Mouse (Mus musculus): ENCODE results near the gene Ccnf. TPM values are rescaled to one million over a fixed set of nuclear protein-coding genes. Genes with fewer than 3 reads are reported as not detected.

The Ccnf gene
- polyA plus RNA-seq, 1 experiment, result 38.1 TPM

DNA sequence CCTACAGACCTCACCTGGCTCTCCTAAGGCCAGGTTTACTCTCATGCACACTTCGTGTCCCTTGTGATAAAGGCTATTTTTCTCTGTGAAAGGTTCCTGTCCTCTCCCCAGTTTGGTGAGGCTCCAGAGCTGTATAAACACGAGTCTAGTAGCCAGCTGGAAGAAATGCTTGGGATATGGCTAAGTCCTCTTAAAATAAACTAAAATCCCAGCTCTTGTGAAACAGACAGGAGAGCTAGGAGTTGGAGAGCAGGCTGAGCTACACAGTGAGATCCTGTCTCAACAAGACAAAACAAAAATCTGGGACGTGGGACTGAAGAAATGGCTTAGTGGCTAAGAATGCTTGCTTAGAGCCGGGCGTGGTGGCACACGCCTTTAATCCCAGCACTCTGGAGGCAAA, 38.1 kb downstream of the Ccnf start:
- Histone ChIP-seq H3K79me2 (ENCODE audit: control insufficient read depth, insufficient read depth) (no peaks in the 10 kb centered on the region), H3K27me3 (ENCODE audit: control insufficient read depth, insufficient read depth, insufficient read length) (no peaks in the 10 kb centered on the region), H3ac (ENCODE audit: control insufficient read depth, insufficient read length, low read depth) (no peak overlapping the region), H3K36me3 (ENCODE audit: control insufficient read depth, insufficient read depth) (peaks cover 20% of the 10 kb centered on the region), H3K79me3 (ENCODE audit: low read depth) (no peaks in the 10 kb centered on the region), H3K4me3 (ENCODE audit: insufficient read depth, poor library complexity, severe bottlenecking) (no peak overlapping the region)
- TF ChIP-seq MYOD1 (IDR thresholded peaks at IDR 0.05; ENCODE audit: control insufficient read depth, insufficient read length, low read depth), result no peak
- TF ChIP-seq CTCF (IDR thresholded peaks at IDR 0.05; ENCODE audit: control insufficient read depth, insufficient read depth, insufficient read length), result no peak

DNA sequence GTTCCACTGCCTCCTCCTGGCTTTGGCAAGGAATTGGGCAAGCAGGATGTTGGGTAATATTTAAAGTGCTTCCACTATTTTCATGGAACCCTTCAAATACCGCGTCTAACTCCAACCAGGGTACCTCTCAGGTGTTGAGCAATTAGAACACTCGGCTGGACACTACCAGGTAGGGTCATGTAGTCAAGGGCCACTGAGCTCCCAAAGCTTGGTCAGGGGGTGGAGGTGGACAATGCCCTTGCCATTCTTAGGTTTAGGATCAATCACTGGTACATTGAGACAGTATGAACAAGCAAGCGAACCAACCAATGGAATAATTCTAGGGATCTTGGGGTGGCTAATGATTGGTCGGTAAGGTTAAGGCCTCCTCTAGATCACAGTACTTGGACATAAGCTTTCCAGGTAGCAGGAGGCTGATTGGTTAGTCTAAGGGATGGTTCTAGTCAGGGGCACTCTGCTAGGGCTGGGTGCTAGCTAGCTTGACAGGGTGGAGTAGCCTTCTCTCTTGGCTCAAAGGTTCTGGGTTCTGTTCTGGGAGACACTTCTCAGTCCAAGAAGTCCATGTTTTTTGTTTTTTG, 38.8 kb downstream of the Ccnf start:
- no peaks in the 10 kb centered on the region for H3K79me2 ChIP-seq (ENCODE audit: control insufficient read depth, insufficient read depth)
- no peak overlapping the region for H3ac ChIP-seq (ENCODE audit: control insufficient read depth, insufficient read length, low read depth)
- H3K79me3 ChIP-seq (ENCODE audit: low read depth), result no peaks in the 10 kb centered on the region
- no peak overlapping the region for H3K4me3 ChIP-seq (ENCODE audit: insufficient read depth, poor library complexity, severe bottlenecking)
- peaks cover 15% of the 10 kb centered on the region for H3K36me3 ChIP-seq (ENCODE audit: control insufficient read depth, insufficient read depth)
- TF ChIP-seq MAX (IDR thresholded peaks at IDR 0.05) (no peak), MYOD1 (IDR thresholded peaks at IDR 0.05; ENCODE audit: control insufficient read depth, insufficient read length, low read depth) (no peak), USF1 (IDR thresholded peaks at IDR 0.05; ENCODE audit: low read depth) (no peak), CEBPB (IDR thresholded peaks at IDR 0.05; ENCODE audit: low read depth) (no peak), CTCF (IDR thresholded peaks at IDR 0.05; ENCODE audit: control insufficient read depth, insufficient read depth, insufficient read length) (no peak), MYOG (IDR thresholded peaks at IDR 0.05; ENCODE audit: control insufficient read depth, extremely low read depth, insufficient read length) (no peak), FOSL1 (IDR thresholded peaks at IDR 0.05; ENCODE audit: insufficient read depth, low read length, poor library complexity, severe bottlenecking) (no peak)
- H3K27me3 ChIP-seq (ENCODE audit: control insufficient read depth, insufficient read depth, insufficient read length), result no peaks in the 10 kb centered on the region

DNA sequence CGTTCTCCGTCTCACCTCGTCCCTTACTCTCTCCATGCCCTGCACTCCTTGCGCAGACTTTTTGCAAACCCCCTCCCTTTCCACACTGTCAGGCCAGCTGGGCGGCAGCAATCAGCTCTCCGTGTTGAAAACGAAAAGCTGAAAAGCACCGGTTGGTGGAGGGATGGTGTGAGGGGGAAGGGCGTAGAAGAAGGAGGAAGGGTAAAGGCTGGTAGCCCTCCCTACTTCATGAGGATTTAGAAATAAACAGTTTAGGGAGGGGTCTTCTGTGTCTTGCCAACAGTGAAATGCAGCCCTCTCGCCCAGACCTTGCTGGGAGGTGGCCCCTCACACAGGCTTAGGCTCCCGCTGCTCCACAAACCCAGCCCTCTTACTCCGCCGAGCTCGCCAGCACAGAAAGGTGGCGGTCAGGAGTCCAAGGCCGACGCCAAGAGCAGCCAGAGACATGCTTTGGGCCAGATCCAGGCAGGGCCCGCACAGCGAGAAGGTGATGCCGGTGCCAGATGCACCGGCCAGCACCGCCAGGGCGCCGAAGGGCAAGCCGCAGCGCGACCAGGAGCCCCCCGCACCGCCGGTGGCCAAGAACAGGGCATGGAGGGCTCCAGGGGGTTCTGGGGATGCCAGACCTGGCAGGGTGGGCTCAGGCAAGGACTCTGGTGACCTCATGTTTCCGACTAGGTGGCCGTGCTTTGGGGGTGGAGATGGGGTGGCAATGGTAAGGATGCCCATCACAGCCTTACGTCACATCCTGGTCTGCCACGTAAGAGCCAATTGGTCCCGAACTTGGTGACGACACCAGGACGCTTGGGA, 39.4 kb downstream of the Ccnf start:
- no peaks in the 10 kb centered on the region for H3K27me3 ChIP-seq (ENCODE audit: control insufficient read depth, insufficient read depth, insufficient read length)
- H3K79me2 ChIP-seq (ENCODE audit: control insufficient read depth, insufficient read depth), result no peaks in the 10 kb centered on the region
- H3K4me3 ChIP-seq (ENCODE audit: insufficient read depth, poor library complexity, severe bottlenecking), result no peak overlapping the region
- H3K79me3 ChIP-seq (ENCODE audit: low read depth), result no peaks in the 10 kb centered on the region
- H3K36me3 ChIP-seq (ENCODE audit: control insufficient read depth, insufficient read depth), result peaks cover 13% of the 10 kb centered on the region
- no peak overlapping the region for H3ac ChIP-seq (ENCODE audit: control insufficient read depth, insufficient read length, low read depth)
- TF ChIP-seq FOSL1 (IDR thresholded peaks at IDR 0.05; ENCODE audit: insufficient read depth, low read length, poor library complexity, severe bottlenecking) (no peak), MYOD1 (IDR thresholded peaks at IDR 0.05; ENCODE audit: control insufficient read depth, insufficient read length, low read depth) (no peak), USF1 (IDR thresholded peaks at IDR 0.05; ENCODE audit: low read depth) (no peak), CEBPB (IDR thresholded peaks at IDR 0.05; ENCODE audit: low read depth) (no peak), MAX (IDR thresholded peaks at IDR 0.05) (no peak), CTCF (IDR thresholded peaks at IDR 0.05; ENCODE audit: control insufficient read depth, insufficient read depth, insufficient read length) (no peak), MYOG (IDR thresholded peaks at IDR 0.05; ENCODE audit: control insufficient read depth, extremely low read depth, insufficient read length) (no peak)

DNA sequence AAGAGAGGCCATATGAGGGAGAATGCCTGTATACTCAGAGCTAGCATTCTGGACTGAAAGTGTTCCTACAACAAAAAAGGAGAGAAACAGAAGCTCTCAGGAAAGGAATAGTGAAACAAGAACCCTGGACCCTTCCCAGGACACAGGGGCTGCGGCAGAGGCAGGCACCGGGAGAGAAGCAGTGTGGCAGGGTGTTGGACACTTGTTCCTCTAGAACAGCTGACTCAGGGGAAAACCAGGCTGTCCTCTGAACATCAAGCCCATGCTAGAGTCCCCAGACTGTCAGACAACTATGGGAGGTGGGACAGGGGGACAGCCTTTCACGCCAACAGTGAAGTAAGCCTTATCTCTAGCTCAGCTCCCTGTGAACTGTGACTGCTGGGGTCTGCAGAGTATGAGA, 40.7 kb downstream of the Ccnf start:
- H3K36me3 ChIP-seq (ENCODE audit: control insufficient read depth, insufficient read depth), result peaks cover 5% of the 10 kb centered on the region
- no peaks in the 10 kb centered on the region for H3K79me2 ChIP-seq (ENCODE audit: control insufficient read depth, insufficient read depth)
- no peaks in the 10 kb centered on the region for H3K27me3 ChIP-seq (ENCODE audit: control insufficient read depth, insufficient read depth, insufficient read length)
- TF ChIP-seq CTCF (IDR thresholded peaks at IDR 0.05; ENCODE audit: control insufficient read depth, insufficient read depth, insufficient read length), result no peak
- no peak for TF ChIP-seq MYOG (IDR thresholded peaks at IDR 0.05; ENCODE audit: control insufficient read depth, extremely low read depth, insufficient read length)
- no peak for TF ChIP-seq CEBPB (IDR thresholded peaks at IDR 0.05; ENCODE audit: low read depth)
- no peak for TF ChIP-seq MAX (IDR thresholded peaks at IDR 0.05)
- H3K4me3 ChIP-seq (ENCODE audit: insufficient read depth, poor library complexity, severe bottlenecking), result no peak overlapping the region
- no peak overlapping the region for H3ac ChIP-seq (ENCODE audit: control insufficient read depth, insufficient read length, low read depth)
- no peaks in the 10 kb centered on the region for H3K79me3 ChIP-seq (ENCODE audit: low read depth)

DNA sequence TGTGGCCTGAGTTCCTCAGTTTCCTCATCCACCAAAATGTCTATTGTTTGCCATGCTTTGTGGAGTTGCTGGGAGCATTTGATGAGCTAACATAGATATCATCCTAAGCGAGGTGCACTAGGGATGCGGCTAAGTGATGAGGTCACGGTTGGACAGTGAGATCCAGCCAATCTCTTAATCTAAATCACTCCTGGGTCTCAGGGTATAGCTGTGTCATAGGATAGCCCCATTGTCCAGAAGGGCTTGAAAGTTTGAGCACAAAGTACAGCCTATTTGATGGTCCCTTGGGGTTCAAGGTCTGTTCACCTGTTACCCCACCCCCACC, 41.4 kb downstream of the Ccnf start:
- H3K36me3 ChIP-seq (ENCODE audit: control insufficient read depth, insufficient read depth), result no peaks in the 10 kb centered on the region
- no peaks in the 10 kb centered on the region for H3K79me2 ChIP-seq (ENCODE audit: control insufficient read depth, insufficient read depth)
- no peaks in the 10 kb centered on the region for H3K79me3 ChIP-seq (ENCODE audit: low read depth)
- H3K4me3 ChIP-seq (ENCODE audit: insufficient read depth, poor library complexity, severe bottlenecking), result no peak overlapping the region
- no peaks in the 10 kb centered on the region for H3K27me3 ChIP-seq (ENCODE audit: control insufficient read depth, insufficient read depth, insufficient read length)
- no peak overlapping the region for H3ac ChIP-seq (ENCODE audit: control insufficient read depth, insufficient read length, low read depth)
- no peak for TF ChIP-seq MYOD1 (IDR thresholded peaks at IDR 0.05; ENCODE audit: control insufficient read depth, insufficient read length, low read depth)
- no peak for TF ChIP-seq CTCF (IDR thresholded peaks at IDR 0.05; ENCODE audit: control insufficient read depth, insufficient read depth, insufficient read length)
- no peak for TF ChIP-seq MYOG (IDR thresholded peaks at IDR 0.05; ENCODE audit: control insufficient read depth, extremely low read depth, insufficient read length)
- TF ChIP-seq MAX (IDR thresholded peaks at IDR 0.05), result no peak
- TF ChIP-seq USF1 (IDR thresholded peaks at IDR 0.05; ENCODE audit: low read depth), result no peak
- no peak for TF ChIP-seq CEBPB (IDR thresholded peaks at IDR 0.05; ENCODE audit: low read depth)
- TF ChIP-seq FOSL1 (IDR thresholded peaks at IDR 0.05; ENCODE audit: insufficient read depth, low read length, poor library complexity, severe bottlenecking), result no peak
